Mouse (Mus musculus) liver, embryonic 14.5 days (tissue): Measurements from ENCODE around the gene Rbbp4. TPM values are rescaled to one million over a fixed set of nuclear protein-coding genes. Genes with fewer than 3 reads are reported as not detected.

Experiments
- ATAC-seq: fragments of 200-750 bp; cut with Nextera tagmentation; 2 replicates; pipeline ENCODE4 v1.8.0; 2017; ENCODE audit warnings: moderate number of reproducible peaks, mild to moderate bottlenecking, moderate library complexity; ENCODE audit not compliant: insufficient read depth
- DNase-seq, 3 experiments: peaks; one replicate each; pipeline ENCODE4 v3.0.0-alpha.2; 2012 to 2013; ENCODE audit warnings: low read depth in 3 of 3, low spot score in 3 of 3
- H3K27ac ChIP-seq: fragments of 300-500 bp; sonication (generic); 2 replicates; pipeline ENCODE4 v1.5.1; 2014; ENCODE audit warnings: moderate library complexity, mild to moderate bottlenecking, control low read depth, inconsistent platforms
- H3K27me3 ChIP-seq: fragments of 300-500 bp; sonication (generic); 2 replicates; pipeline ENCODE4 v1.6.1; 2014; ENCODE audit warnings: mild to moderate bottlenecking, low read length, moderate library complexity; ENCODE audit not compliant: control insufficient read depth, insufficient read depth
- H3K36me3 ChIP-seq: fragments of 300-500 bp; sonication (generic); replicated peaks from 2 replicates; pipeline ENCODE4 v1.6.1; 2014; ENCODE audit warnings: low read depth; ENCODE audit not compliant: control insufficient read depth, insufficient read depth
- H3K4me1 ChIP-seq, 2 experiments: fragments of 200-500 bp in 1 of 2; fragments of 300-500 bp in 1 of 2; sonication (generic) in 1 of 2; replicated peaks; 2 replicates each; pipeline ENCODE4 v1.6.1; 2012 to 2014; ENCODE audit warnings: antibody characterized with exemption in 1 of 2, inconsistent platforms in 1 of 2, low read length in 1 of 2; ENCODE audit not compliant: control insufficient read depth in 2 of 2, insufficient read depth in 2 of 2
- H3K4me2 ChIP-seq: fragments of 300-500 bp; sonication (generic); 2 replicates; pipeline ENCODE4 v1.6.1; 2014; ENCODE audit warnings: low read depth, mild to moderate bottlenecking, control low read depth, moderate library complexity
- H3K4me3 ChIP-seq, 2 experiments: fragments of 200-500 bp in 1 of 2; fragments of 300-500 bp in 1 of 2; sonication (generic) in 1 of 2; 2 replicates each; pipeline ENCODE4 v1.5.1; 2012 to 2014; ENCODE audit warnings: low read depth in 2 of 2, low read length in 2 of 2, mild to moderate bottlenecking in 2 of 2, control low read depth in 1 of 2, inconsistent platforms in 1 of 2, moderate library complexity in 1 of 2; ENCODE audit not compliant: insufficient read depth in 1 of 2
- H3K9ac ChIP-seq: fragments of 300-500 bp; sonication (generic); replicated peaks from 2 replicates; pipeline ENCODE4 v1.6.1; 2014; ENCODE audit warnings: mild to moderate bottlenecking, control low read depth, moderate library complexity
- H3K9me3 ChIP-seq: fragments of 300-500 bp; sonication (generic); 2 replicates; pipeline ENCODE4 v1.6.1; 2016; ENCODE audit warnings: low read length, mixed read lengths; ENCODE audit not compliant: control insufficient read depth
- CTCF ChIP-seq: IDR thresholded peaks from 2 replicates; pipeline ENCODE4 v1.5.1; 2016; ENCODE audit warnings: antibody characterized with exemption, low read depth, control low read depth
- EP300 ChIP-seq: IDR thresholded peaks from 2 replicates; pipeline ENCODE4 v1.6.1; 2016; ENCODE audit warnings: antibody characterized with exemption, low read depth
- WGBS: fragments of 180-500 bp; shearing (Covaris S2); extraction: QIAGEN DNeasy Blood & Tissue Kit; methylation state at CpG from one replicate; pipeline ENCODE4 v1.1.7; 2014; ENCODE audit not compliant: insufficient replicate concordance; 5-methylcytosine and 5-hydroxymethylcytosine counted together
- polyA plus RNA-seq, 2 experiments: library from polyadenylated mRNA; depleted of rRNA in 1 of 2; stranded (reverse) in 1 of 2; unstranded in 1 of 2; fragments of >200 nt; fragmentation: Nextera tagmentation in 1 of 2; extraction: Ambion mirVana in 1 of 2; gene quantifications; 2 replicates each; pipeline versions ENCODE4 v1.2.1 to v1.2.3; 2012 to 2014

Rbbp4 gene
- polyA plus RNA-seq, 2 experiments, result 60.8 to 241 TPM

GRCm38 (mm10) chr4:129381148-129381547 lies 46.0 kb upstream of the Rbbp4 start:
- Histone ChIP-seq H3K36me3 (no peaks in the 10 kb centered on the region), H3K4me3 (no peak overlapping the region), H3K9me3 (no peaks in the 10 kb centered on the region), H3K27me3 (peaks cover 16% of the 10 kb centered on the region), H3K9ac (no peak overlapping the region), H3K4me1 (peaks cover 9 to 15% of the 10 kb centered on the region in 2 experiments), H3K4me2 (no peak overlapping the region), H3K27ac (no peak overlapping the region)
- ATAC-seq (no peak), DNase-seq (no peak)
- WGBS, result 68% methylated on average over 8 of the region's 8 CpGs
- no peak for TF ChIP-seq EP300
- no peak for TF ChIP-seq CTCF

GRCm38 (mm10) chr4:129379805-129380204 lies 44.6 kb upstream of the Rbbp4 start:
- H3K4me2 ChIP-seq, result no peak overlapping the region
- 33% methylated on average over 3 of the region's 3 CpGs for WGBS
- no peaks in the 10 kb centered on the region for H3K9me3 ChIP-seq
- no peak overlapping the region for H3K4me3 ChIP-seq
- peaks cover 2 to 10% of the 10 kb centered on the region in 2 experiments; a peak in 3 of 4 replicates for H3K4me1 ChIP-seq
- no peak overlapping the region for H3K9ac ChIP-seq
- no peak for ATAC-seq
- no peak for DNase-seq
- H3K36me3 ChIP-seq, result no peaks in the 10 kb centered on the region
- H3K27ac ChIP-seq, result no peak overlapping the region
- TF ChIP-seq CTCF (no peak), EP300 (no peak)
- peaks cover 16% of the 10 kb centered on the region for H3K27me3 ChIP-seq

- peak within 1 kb of the TSS; percentile 57 for H3K9ac ChIP-seq
- no peaks in the 10 kb centered on the region for H3K36me3 ChIP-seq
- no peaks in the 10 kb centered on the region for H3K9me3 ChIP-seq
- no peak for TF ChIP-seq EP300
- no peak for TF ChIP-seq CTCF
- 2% methylated on average over 61 of the region's 65 CpGs for WGBS
- peaks cover 16% of the 10 kb centered on the region for H3K27me3 ChIP-seq
- peak within 1 kb of the TSS; percentile 98 for H3K4me2 ChIP-seq
- ATAC-seq (peak; percentile 72), DNase-seq (no peak)
- H3K27ac ChIP-seq, result peak within 1 kb of the TSS; percentile 25; the same call in 1 of the 2 replicates
- peak within 1 kb of the TSS; percentile 69 to 84 for H3K4me3 ChIP-seq
- peaks cover 5 to 9% of the 10 kb centered on the region in 2 experiments for H3K4me1 ChIP-seq
Measured at GRCm38 (mm10) chr4:129377601-129378390, 42.6 kb upstream of the Rbbp4 start, which contains the start of gene Zbtb8a. Zbtb8a (minus strand) TSS chr4:129378116.

GRCm38 (mm10) chr4:129376961-129377545 lies 41.9 kb upstream of the Rbbp4 start:
- Histone ChIP-seq H3K9me3 (no peaks in the 10 kb centered on the region), H3K4me3 (peak overlapping the region; percentile 69 to 84), H3K36me3 (no peaks in the 10 kb centered on the region), H3K27me3 (peaks cover 16% of the 10 kb centered on the region), H3K9ac (peak overlapping the region; percentile 57), H3K4me1 (peaks cover 8 to 12% of the 10 kb centered on the region in 2 experiments), H3K27ac (peak overlapping the region; percentile 25; the same call in 1 of the 2 replicates), H3K4me2 (peak overlapping the region; percentile 98)
- ATAC-seq, result peak; percentile 81
- WGBS, result under 1% methylated on average over 56 of the region's 68 CpGs
- no peak for DNase-seq
- TF ChIP-seq CTCF, result no peak
- TF ChIP-seq EP300, result no peak

- peaks cover 16% of the 10 kb centered on the region for H3K27me3 ChIP-seq
- no peak overlapping the region for H3K27ac ChIP-seq
- H3K36me3 ChIP-seq, result no peaks in the 10 kb centered on the region
- no peak overlapping the region for H3K4me2 ChIP-seq
- peaks cover 8 to 12% of the 10 kb centered on the region in 2 experiments for H3K4me1 ChIP-seq
- DNase-seq, result no peak
- WGBS, result 62% methylated on average over 5 of the region's 5 CpGs
- H3K4me3 ChIP-seq, result no peak overlapping the region
- no peak overlapping the region for H3K9ac ChIP-seq
- no peaks in the 10 kb centered on the region for H3K9me3 ChIP-seq
- TF ChIP-seq EP300, result no peak
- TF ChIP-seq CTCF, result no peak
- ATAC-seq, result no peak
Measured at GRCm38 (mm10) chr4:129375821-129376220, 40.7 kb upstream of the Rbbp4 start.
